Mouse (Mus musculus) adrenal gland, adult (tissue): ENCODE measurements around the gene Fosl1.

Experiments used
- DNase-seq, 2 experiments: peaks; one replicate each; pipeline ENCODE4 v3.0.0; 2022 to 2023; ENCODE audit warnings: low spot score in 1 of 2; ENCODE audit not compliant: inconsistent age in 2 of 2

Gene Fosl1

GRCm38 (mm10) chr19:5480016-5480415, 32.7 kb downstream of the Fosl1 start:
- DNase-seq: no peak

GRCm38 (mm10) chr19:5481398-5481797, 34.1 kb downstream of the Fosl1 start:
- DNase-seq: no peak

GRCm38 (mm10) chr19:5483386-5484359, 36.3 kb downstream of the Fosl1 start:
- DNase-seq: no peak

- DNase-seq: no peak
These were observed 37.1 kb downstream of the Fosl1 start for GRCm38 (mm10) chr19:5484496-5484895.

GRCm38 (mm10) chr19:5485371-5485770, 38.0 kb downstream of the Fosl1 start:
- no peak for DNase-seq

- no peak for DNase-seq
These were observed 38.5 kb downstream of the Fosl1 start for GRCm38 (mm10) chr19:5485821-5486220.

GRCm38 (mm10) chr19:5486286-5486685, 38.9 kb downstream of the Fosl1 start:
- DNase-seq: no peak

- no peak for DNase-seq
These were observed 39.4 kb downstream of the Fosl1 start for GRCm38 (mm10) chr19:5486771-5487170.

- DNase-seq: peak; percentile 98 to 99
These were observed 40.6 kb downstream of the Fosl1 start, which contains the start of gene Mus81 for GRCm38 (mm10) chr19:5487768-5488550. TSS of gene Mus81 (minus strand) at chr19:5488402.

- peak; percentile 98 to 99 for DNase-seq
These were observed 41.7 kb downstream of the Fosl1 start for GRCm38 (mm10) chr19:5488878-5489571.

GRCm38 (mm10) chr19:5489721-5490120, 42.4 kb downstream of the Fosl1 start:
- peak in 1 of 2 experiments; percentile 69 for DNase-seq

- DNase-seq: peak; percentile 96 to 98
These were observed 43.1 kb downstream of the Fosl1 start, which contains the start of gene Cfl1 for GRCm38 (mm10) chr19:5490313-5490897. TSS of gene Cfl1 (plus strand) at chr19:5490455.

GRCm38 (mm10) chr19:5490898-5491708, 43.8 kb downstream of the Fosl1 start:
- DNase-seq: peak; percentile 90 to 97

- peak in 1 of 2 experiments; percentile 47 for DNase-seq
These were observed 45.3 kb downstream of the Fosl1 start for GRCm38 (mm10) chr19:5492641-5493040.

GRCm38 (mm10) chr19:5493301-5493721, 46.0 kb downstream of the Fosl1 start:
- DNase-seq: peak in 1 of 2 experiments; percentile 73

- DNase-seq: no peak
These were observed 47.0 kb downstream of the Fosl1 start for GRCm38 (mm10) chr19:5494314-5494713.

- DNase-seq: peak in 1 of 2 experiments; percentile 39
These were observed 48.2 kb downstream of the Fosl1 start for GRCm38 (mm10) chr19:5495353-5496051.

- peak in 1 of 2 experiments; percentile 10 for DNase-seq
These were observed 48.7 kb downstream of the Fosl1 start for GRCm38 (mm10) chr19:5496052-5496370.

- peak; percentile 67 to 79 for DNase-seq
These were observed 53.1 kb downstream of the Fosl1 start for GRCm38 (mm10) chr19:5500330-5500875.
